Mouse (Mus musculus) forebrain, embryonic 16.5 days (tissue): ENCODE results near the gene Timd2. TPM values are rescaled to one million over a fixed set of nuclear protein-coding genes. Genes with fewer than 3 reads are reported as not detected.
"Not testable (repeated sequence)": the region's sequence is repeated elsewhere in the genome, so short reads cannot be mapped to it uniquely, and the experiment has no call there.

Source experiments
- ATAC-seq: fragments of 200-750 bp; cut with Nextera tagmentation; 2 replicates; pipeline ENCODE4 v1.8.0; 2017; ENCODE audit warnings: mild to moderate bottlenecking, moderate library complexity
- H3K27ac ChIP-seq: fragments of 300-500 bp; sonication (generic); 2 replicates; pipeline ENCODE4 v1.5.1; 2014; ENCODE audit warnings: low read length, control low read depth
- H3K27me3 ChIP-seq: fragments of 300-500 bp; sonication (generic); replicated peaks from 2 replicates; pipeline ENCODE4 v1.6.1; 2014; ENCODE audit warnings: low read length; ENCODE audit not compliant: control insufficient read depth, insufficient read depth
- H3K36me3 ChIP-seq: fragments of 300-500 bp; sonication (generic); 2 replicates; pipeline ENCODE4 v1.6.1; 2014; ENCODE audit not compliant: control insufficient read depth, insufficient read depth
- H3K4me1 ChIP-seq: fragments of 300-500 bp; sonication (generic); replicated peaks from 2 replicates; pipeline ENCODE4 v1.6.1; 2014; ENCODE audit warnings: low read length; ENCODE audit not compliant: control insufficient read depth, insufficient read depth
- H3K4me2 ChIP-seq: fragments of 300-500 bp; sonication (generic); 2 replicates; pipeline ENCODE4 v1.6.1; 2014; ENCODE audit warnings: mild to moderate bottlenecking, low read length, control low read depth
- H3K4me3 ChIP-seq: fragments of 300-500 bp; sonication (generic); replicated peaks from 2 replicates; pipeline ENCODE4 v1.5.1; 2014; ENCODE audit warnings: mild to moderate bottlenecking, low read length, control low read depth
- H3K9ac ChIP-seq: fragments of 300-500 bp; sonication (generic); replicated peaks from 2 replicates; pipeline ENCODE4 v1.6.1; 2014; ENCODE audit warnings: low read depth, low read length, control low read depth
- H3K9me3 ChIP-seq: fragments of 300-500 bp; sonication (generic); 2 replicates; pipeline ENCODE4 v1.6.1; 2016; ENCODE audit warnings: low read length; ENCODE audit not compliant: control insufficient read depth
- WGBS: fragments of 180-500 bp; shearing (Covaris S2); extraction: QIAGEN DNeasy Blood & Tissue Kit; methylation state at CpG from one replicate; pipeline ENCODE4 v1.1.7; 2014; 5-methylcytosine and 5-hydroxymethylcytosine counted together
- polyA plus RNA-seq: library from polyadenylated mRNA; unstranded; fragments of >200 nt; fragmentation: Nextera tagmentation; extraction: Ambion mirVana; gene quantifications from 2 replicates; pipeline ENCODE4 v1.2.1, GENCODE M21; 2015

The Timd2 gene
- polyA plus RNA-seq, 1 experiment from 2014 or later, result 0.10 TPM

DNA sequence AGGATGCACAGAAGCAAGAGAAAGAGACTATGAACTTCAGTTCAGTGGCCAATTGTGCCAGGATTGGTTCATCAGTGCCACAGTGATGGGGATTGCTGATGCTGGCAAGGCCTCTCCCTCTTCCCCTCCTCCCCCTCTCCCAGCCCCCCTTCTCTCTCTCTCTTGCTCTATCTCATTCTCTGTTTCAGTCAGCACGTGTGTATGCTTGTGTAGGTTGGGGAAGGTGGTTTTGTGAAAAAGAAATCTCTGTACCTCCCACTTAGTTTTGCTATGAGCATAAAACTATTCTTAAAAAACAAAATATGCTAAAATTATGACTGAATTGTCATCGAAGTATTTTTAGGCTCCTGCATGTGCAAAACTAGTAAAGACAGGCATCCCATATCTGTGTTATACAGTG lies 38.9 kb downstream of the Timd2 start:
- ATAC-seq, result no peak
- WGBS, result 59% methylated on average over 2 of the region's 2 CpGs
- Histone ChIP-seq H3K36me3 (no peaks in the 10 kb centered on the region), H3K4me1 (no peaks in the 10 kb centered on the region), H3K27me3 (no peaks in the 10 kb centered on the region), H3K9ac (no peak overlapping the region), H3K9me3 (no peaks in the 10 kb centered on the region), H3K4me3 (no peak overlapping the region), H3K4me2 (no peak overlapping the region), H3K27ac (no peak overlapping the region)

DNA sequence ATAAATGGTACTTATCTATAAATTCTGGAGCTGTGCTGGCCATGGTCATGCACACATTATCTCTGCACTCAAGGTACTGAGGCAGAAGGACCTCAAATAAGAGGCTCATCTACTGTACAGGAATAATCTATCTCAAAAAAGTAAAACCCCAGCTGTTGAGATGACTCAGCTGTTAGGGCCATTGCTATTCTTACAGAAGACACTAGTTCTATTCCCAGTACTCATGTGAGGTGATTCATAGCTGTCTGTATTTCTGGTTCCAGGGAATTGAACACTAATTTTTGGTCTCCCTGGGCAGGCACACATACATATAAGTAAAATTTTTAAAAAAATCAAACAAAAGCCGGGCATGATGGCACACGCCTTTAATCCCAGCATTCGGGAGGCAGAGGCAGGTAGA lies 39.8 kb downstream of the Timd2 start:
- H3K27ac ChIP-seq, result no peak overlapping the region
- H3K9me3 ChIP-seq, result no peaks in the 10 kb centered on the region
- H3K36me3 ChIP-seq, result no peaks in the 10 kb centered on the region
- H3K4me2 ChIP-seq, result no peak overlapping the region
- H3K4me3 ChIP-seq, result no peak overlapping the region
- H3K4me1 ChIP-seq, result no peaks in the 10 kb centered on the region
- no peak for ATAC-seq
- no peak overlapping the region for H3K9ac ChIP-seq
- no peaks in the 10 kb centered on the region for H3K27me3 ChIP-seq
- WGBS, result 94% methylated on average over 3 of the region's 3 CpGs

DNA sequence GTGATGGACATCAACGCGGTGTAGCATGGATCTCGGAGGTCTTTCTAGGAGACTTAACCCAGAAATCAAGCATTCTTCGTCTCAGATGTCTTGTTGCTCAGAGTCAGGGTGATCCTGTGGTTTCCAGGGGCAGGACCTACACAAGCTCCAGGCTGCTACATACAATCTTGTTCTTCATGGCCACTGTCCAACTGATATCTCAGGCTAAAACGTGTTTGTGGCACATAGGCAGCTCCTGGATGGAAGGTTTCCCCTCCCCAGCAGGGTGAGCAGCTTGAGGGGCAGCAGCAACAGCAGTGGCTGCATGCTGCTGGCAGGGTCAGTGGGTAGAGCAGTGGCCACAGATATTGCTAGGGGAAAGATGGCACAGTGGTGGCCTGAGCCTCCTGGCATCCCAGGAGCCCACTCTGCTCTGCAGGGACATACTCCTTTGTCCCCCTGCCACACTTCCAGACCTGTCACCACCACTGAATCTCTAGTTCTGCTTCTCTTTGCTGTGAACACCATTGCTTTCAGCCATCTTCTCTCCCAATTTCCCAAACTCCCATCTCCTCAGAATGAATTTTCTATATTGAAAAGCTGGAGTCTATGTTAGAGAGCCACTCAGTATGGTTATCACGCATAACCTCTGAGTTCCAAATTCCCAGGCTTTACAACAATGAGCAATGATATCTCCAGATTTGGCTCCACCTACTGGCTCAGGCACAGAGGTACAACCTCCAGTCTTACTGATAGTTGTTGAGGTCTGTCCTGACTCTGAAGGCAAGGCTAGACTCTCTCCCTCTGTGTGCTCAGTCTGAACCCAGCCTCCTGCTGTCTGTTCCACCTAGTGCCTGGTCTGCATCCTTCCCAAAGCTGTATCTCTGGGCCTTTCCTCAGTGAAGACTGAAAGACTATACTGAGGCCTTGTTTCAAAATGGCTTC lies 41.0 kb downstream of the Timd2 start:
- Histone ChIP-seq H3K9ac (no peak overlapping the region), H3K36me3 (no peaks in the 10 kb centered on the region), H3K27me3 (no peaks in the 10 kb centered on the region), H3K27ac (no peak overlapping the region), H3K4me2 (no peak overlapping the region), H3K4me3 (no peak overlapping the region), H3K9me3 (no peaks in the 10 kb centered on the region), H3K4me1 (no peaks in the 10 kb centered on the region)
- WGBS, result 71% methylated on average over 6 of the region's 6 CpGs
- peak; percentile 78 for ATAC-seq

- ATAC-seq, result no peak
Measured at GRCm38 (mm10) chr11:46663215-46663614, 43.6 kb downstream of the Timd2 start.

GRCm38 (mm10) chr11:46652476-46652875 lies 54.4 kb downstream of the Timd2 start:
- H3K4me2 ChIP-seq, result no peak overlapping the region
- ATAC-seq, result no peak
- no peak overlapping the region for H3K27ac ChIP-seq
- 92% methylated on average over 3 of the region's 3 CpGs for WGBS
- no peak overlapping the region for H3K9ac ChIP-seq
- H3K4me1 ChIP-seq, result no peaks in the 10 kb centered on the region
- H3K36me3 ChIP-seq, result no peaks in the 10 kb centered on the region
- H3K4me3 ChIP-seq, result no peak overlapping the region
- H3K27me3 ChIP-seq, result no peaks in the 10 kb centered on the region
- no peaks in the 10 kb centered on the region for H3K9me3 ChIP-seq

More at GRCm38 (mm10) chr11:46663215-46663614, 43.6 kb downstream of the Timd2 start:
- H3K27ac ChIP-seq, result no peak overlapping the region
- H3K4me3 ChIP-seq, result no peak overlapping the region
- H3K4me2 ChIP-seq, result no peak overlapping the region
- H3K27me3 ChIP-seq, result no peaks in the 10 kb centered on the region
- no peaks in the 10 kb centered on the region for H3K36me3 ChIP-seq
- no peaks in the 10 kb centered on the region for H3K9me3 ChIP-seq
- H3K4me1 ChIP-seq, result no peaks in the 10 kb centered on the region
- no peak overlapping the region for H3K9ac ChIP-seq
- 36% methylated on average over 4 of the region's 4 CpGs for WGBS

GRCm38 (mm10) chr11:46649655-46650054 lies 57.2 kb downstream of the Timd2 start:
- H3K4me3 ChIP-seq, H3K4me1 ChIP-seq, H3K4me2 ChIP-seq, H3K27ac ChIP-seq, ATAC-seq, H3K27me3 ChIP-seq, H3K9ac ChIP-seq, H3K36me3 ChIP-seq, H3K9me3 ChIP-seq: not testable (repeated sequence)
- WGBS, result 40% methylated on average over 3 of the region's 3 CpGs

- Histone ChIP-seq H3K9me3 (no peaks in the 10 kb centered on the region), H3K36me3 (no peaks in the 10 kb centered on the region), H3K4me3 (no peak overlapping the region), H3K4me1 (no peaks in the 10 kb centered on the region), H3K9ac (no peak overlapping the region), H3K27me3 (no peaks in the 10 kb centered on the region), H3K4me2 (no peak overlapping the region), H3K27ac (no peak overlapping the region)
- peak; percentile 72 for ATAC-seq
- WGBS, result 79% methylated on average over 1 of the region's 1 CpGs
Measured at GRCm38 (mm10) chr11:46644824-46645223, 62.0 kb downstream of the Timd2 start.

DNA sequence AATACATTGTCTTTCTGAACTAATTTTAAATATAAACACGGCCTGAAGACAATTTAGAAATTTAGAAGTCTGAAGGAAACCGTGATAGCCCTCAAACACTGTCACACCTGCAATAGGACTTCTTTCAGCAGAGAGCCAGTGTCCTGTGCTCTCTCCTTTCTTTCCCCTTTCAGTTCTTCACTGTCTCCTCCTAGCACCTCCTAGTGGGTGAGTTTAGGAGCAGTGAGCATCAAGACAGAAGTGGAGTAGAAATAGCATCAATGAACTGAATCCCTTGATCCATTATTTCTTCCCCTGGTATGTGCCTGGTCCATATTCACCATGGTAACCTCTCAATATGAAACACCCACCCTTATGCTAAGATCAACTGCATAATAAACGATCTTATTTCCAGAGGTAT lies 70.3 kb downstream of the Timd2 start:
- H3K9me3 ChIP-seq, result no peaks in the 10 kb centered on the region
- H3K4me2 ChIP-seq, result no peak overlapping the region
- H3K27me3 ChIP-seq, result no peaks in the 10 kb centered on the region
- H3K4me1 ChIP-seq, result no peaks in the 10 kb centered on the region
- H3K4me3 ChIP-seq, result no peak overlapping the region
- no peak for ATAC-seq
- WGBS, result 86% methylated on average over 3 of the region's 3 CpGs
- H3K27ac ChIP-seq, result no peak overlapping the region
- H3K36me3 ChIP-seq, result no peaks in the 10 kb centered on the region
- no peak overlapping the region for H3K9ac ChIP-seq

DNA sequence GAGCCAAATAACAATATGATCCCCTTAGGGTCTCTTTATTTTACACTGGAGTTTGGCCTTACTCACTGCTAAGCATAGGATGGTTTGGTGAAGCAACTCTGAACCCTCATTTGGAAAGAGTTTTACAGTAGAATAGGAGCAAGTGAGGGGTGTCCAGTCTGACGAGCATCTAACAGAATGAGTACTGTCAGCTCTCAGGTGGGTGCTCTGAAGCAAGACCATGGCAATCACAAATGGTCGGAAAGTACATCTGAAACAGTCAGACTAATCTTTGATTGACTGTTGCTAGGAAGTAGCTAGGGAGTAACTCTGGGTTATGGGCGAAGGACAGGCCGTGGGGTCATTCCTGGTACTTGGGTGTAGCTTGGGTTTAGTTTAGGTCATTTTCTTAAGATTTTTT lies 71.3 kb downstream of the Timd2 start:
- not testable (repeated sequence) for H3K36me3 ChIP-seq, H3K4me1 ChIP-seq, H3K4me3 ChIP-seq, H3K9ac ChIP-seq, H3K27ac ChIP-seq, H3K4me2 ChIP-seq, H3K9me3 ChIP-seq, H3K27me3 ChIP-seq, ATAC-seq
- WGBS, result 91% methylated on average over 4 of the region's 4 CpGs
